Mouse (Mus musculus) CH12.LX (cell line): ENCODE results near the gene Stx8.

ENCODE experiments used
- CTCF ChIP-seq, 2 experiments: IDR thresholded peaks in 1 of 2; conservative IDR thresholded peaks in 1 of 2; 2 replicates each; pipeline ENCODE4 v1.5.1; 2011 to 2012; ENCODE audit warnings: low read depth in 2 of 2, low read length in 2 of 2, improper control_type of control experiment in 1 of 2, inconsistent platforms in 1 of 2, mild to moderate bottlenecking in 1 of 2, moderate library complexity in 1 of 2
- EP300 ChIP-seq: IDR thresholded peaks from 2 replicates; pipeline ENCODE4 v1.6.1; 2011; ENCODE audit warnings: low read length, improper control_type of control experiment
- MAFK ChIP-seq: IDR thresholded peaks from 2 replicates; pipeline ENCODE4 v1.6.1; 2011; ENCODE audit warnings: low read length, improper control_type of control experiment; ENCODE audit not compliant: insufficient replicate concordance
- POLR2AphosphoS2 ChIP-seq: IDR thresholded peaks from 2 replicates; pipeline ENCODE4 v1.6.1; 2011; ENCODE audit warnings: low read depth, low read length, improper control_type of control experiment
- USF2 ChIP-seq: conservative IDR thresholded peaks from 2 replicates; pipeline ENCODE4 v1.6.1; 2011; ENCODE audit warnings: low read depth, low read length, improper control_type of control experiment

- TF ChIP-seq MAFK (no peak), POLR2AphosphoS2 (no peak), CTCF (conservative IDR thresholded peaks at IDR 0.05 in 1 of 2, IDR thresholded peaks at IDR 0.05 in 1 of 2; ENCODE audit: low read depth in 2 of 2, low read length in 2 of 2) (no peak), EP300 (no peak), USF2 (no peak)
Observed at GRCm38 (mm10) chr11:68062116-68062515, 96.1 kb downstream of the Stx8 start.
